Mouse (Mus musculus): ENCODE results near the gene Cachd1. TPM values are rescaled to one million over a fixed set of nuclear protein-coding genes. Genes with fewer than 3 reads are reported as not detected.

The Cachd1 gene
- total RNA-seq, 1 experiment from 2014 or later, result 8.4 TPM

- DNase-seq, result no peak
These were observed 89.7 kb downstream of the Cachd1 start for GRCm38 (mm10) chr4:100865962-100866703.

- no peak for DNase-seq
These were observed 100.9 kb downstream of the Cachd1 start for GRCm38 (mm10) chr4:100877351-100877750.

- DNase-seq, result no peak
These were observed 102.9 kb downstream of the Cachd1 start for GRCm38 (mm10) chr4:100879414-100879813.

GRCm38 (mm10) chr4:100880075-100880474 is 103.6 kb downstream of the Cachd1 start:
- DNase-seq, result no peak

- DNase-seq, result peak; percentile 69
These were observed 109.6 kb downstream of the Cachd1 start for GRCm38 (mm10) chr4:100885793-100886742.

- no peak for DNase-seq
These were observed 110.4 kb downstream of the Cachd1 start for GRCm38 (mm10) chr4:100886743-100887416.

- no peak for DNase-seq
These were observed 113.9 kb downstream of the Cachd1 start for GRCm38 (mm10) chr4:100890106-100890970.

- DNase-seq, result no peak
These were observed 117.3 kb downstream of the Cachd1 start for GRCm38 (mm10) chr4:100893739-100894138.

- DNase-seq, result no peak
These were observed 117.7 kb downstream of the Cachd1 start for GRCm38 (mm10) chr4:100894142-100894541.

GRCm38 (mm10) chr4:100896260-100897010 is 120.0 kb downstream of the Cachd1 start:
- DNase-seq, result no peak

GRCm38 (mm10) chr4:100897943-100898342 is 121.5 kb downstream of the Cachd1 start:
- DNase-seq, result no peak

GRCm38 (mm10) chr4:100909694-100910340 is 133.3 kb downstream of the Cachd1 start:
- no peak for DNase-seq

- DNase-seq, result no peak
These were observed 134.3 kb downstream of the Cachd1 start for GRCm38 (mm10) chr4:100910605-100911330.

GRCm38 (mm10) chr4:100911658-100912057 is 135.2 kb downstream of the Cachd1 start:
- DNase-seq, result no peak

GRCm38 (mm10) chr4:100913666-100914065 is 137.2 kb downstream of the Cachd1 start:
- no peak for DNase-seq

- no peak for DNase-seq
These were observed 138.1 kb downstream of the Cachd1 start for GRCm38 (mm10) chr4:100914532-100914931.

- DNase-seq, result no peak
These were observed 138.6 kb downstream of the Cachd1 start for GRCm38 (mm10) chr4:100915093-100915492.

- DNase-seq, result no peak
These were observed 141.0 kb downstream of the Cachd1 start for GRCm38 (mm10) chr4:100917511-100917910.

GRCm38 (mm10) chr4:100920413-100920812 is 143.9 kb downstream of the Cachd1 start:
- no peak for DNase-seq
